11 mouse cellular contexts compared by ENCODE assay signal in genomic region chr8:71395071-71395470, GRCm38 (mm10). TPM values are rescaled to one million over a fixed set of nuclear protein-coding genes. Genes with fewer than 3 reads are reported as not detected.
DNase-seq lines count a peak whose midpoint lies in the region; ATAC-seq lines count a peak whose summit lies in the region.
"Had no signal": no experiment of that assay in that cellular context is flagged by ENCODE, and none has a peak within 500 bp of the region (broad histone marks: within the 10 kb centered on the region; RNA-seq: fewer than 3 reads in every experiment).

No protein-coding gene starts in this region.

- H3K4me3 ChIP-seq in midbrain, embryonic 12.5 days, result peak overlapping the region; percentile 8; the same call in 1 of the 2 replicates
- H3K4me3 ChIP-seq in midbrain, embryonic 15.5 days, result no peak overlapping the region
- H3K4me3 ChIP-seq in intestine, embryonic 15.5 days (replicated peaks), result no peak overlapping the region
- no peak overlapping the region for H3K4me3 ChIP-seq in neural tube, embryonic 15.5 days (replicated peaks)
- H3K4me3 ChIP-seq: embryonic facial prominence, embryonic 12.5 days; hindbrain, embryonic 15.5 days; liver, embryonic 15.5 days had no signal

- intact Hi-C loops in gastrocnemius, postnatal 14 days (cut with DNase I; ENCODE audit: low total_unique reads), result no loop called here

- no peak for ATAC-seq in midbrain, embryonic 12.5 days (ENCODE audit: low FRiP score, low read depth)
- ATAC-seq in midbrain, embryonic 15.5 days (replicated peaks), result no peak
- no peak for ATAC-seq in intestine, embryonic 15.5 days
- ATAC-seq in neural tube, embryonic 15.5 days (ENCODE audit: low FRiP score), result no peak

- peaks cover 19% of the 10 kb centered on the region for H3K4me1 ChIP-seq in midbrain, embryonic 12.5 days
- H3K4me1 ChIP-seq in midbrain, embryonic 15.5 days, result peaks cover 13% of the 10 kb centered on the region
- peaks cover 10% of the 10 kb centered on the region for H3K4me1 ChIP-seq in intestine, embryonic 15.5 days (replicated peaks)
- peaks cover 14% of the 10 kb centered on the region for H3K4me1 ChIP-seq in neural tube, embryonic 15.5 days

- H3K36me3 ChIP-seq in midbrain, embryonic 12.5 days, result peaks cover 15% of the 10 kb centered on the region
- peaks cover 11% of the 10 kb centered on the region; the same call in 1 of the 2 replicates for H3K36me3 ChIP-seq in midbrain, embryonic 15.5 days (replicated peaks)
- peaks cover 11% of the 10 kb centered on the region for H3K36me3 ChIP-seq in intestine, embryonic 15.5 days
- H3K36me3 ChIP-seq in neural tube, embryonic 15.5 days, result peaks cover 8% of the 10 kb centered on the region

- 92% methylated on average over 10 of the region's 10 CpGs for WGBS in midbrain, embryonic 12.5 days
- whole genome bisulfite sequencing in midbrain, embryonic 15.5 days, result 88% methylated on average over 10 of the region's 10 CpGs
- 81% methylated on average over 10 of the region's 10 CpGs for WGBS in intestine, embryonic 15.5 days
- 90% methylated on average over 10 of the region's 10 CpGs for whole genome bisulfite sequencing in neural tube, embryonic 15.5 days

- H3K9ac ChIP-seq in midbrain, embryonic 12.5 days (replicated peaks), result no peak overlapping the region
- H3K9ac ChIP-seq in midbrain, embryonic 15.5 days, result no peak overlapping the region
- no peak overlapping the region for H3K9ac ChIP-seq in intestine, embryonic 15.5 days
- H3K9ac ChIP-seq in neural tube, embryonic 15.5 days (replicated peaks), result no peak overlapping the region
- H3K9ac ChIP-seq: embryonic facial prominence, embryonic 12.5 days; hindbrain, embryonic 15.5 days; liver, embryonic 15.5 days had no signal

- no peaks in the 10 kb centered on the region for H3K27me3 ChIP-seq in midbrain, embryonic 12.5 days
- H3K27me3 ChIP-seq in midbrain, embryonic 15.5 days (replicated peaks), result no peaks in the 10 kb centered on the region
- no peaks in the 10 kb centered on the region for H3K27me3 ChIP-seq in intestine, embryonic 15.5 days (replicated peaks)
- no peaks in the 10 kb centered on the region for H3K27me3 ChIP-seq in neural tube, embryonic 15.5 days (replicated peaks)
- H3K27me3 ChIP-seq: embryonic facial prominence, embryonic 12.5 days; hindbrain, embryonic 15.5 days; liver, embryonic 15.5 days had no signal

- H3K27ac ChIP-seq in midbrain, embryonic 12.5 days (replicated peaks), result no peak overlapping the region
- no peak overlapping the region for H3K27ac ChIP-seq in midbrain, embryonic 15.5 days
- no peak overlapping the region for H3K27ac ChIP-seq in intestine, embryonic 15.5 days
- H3K27ac ChIP-seq in neural tube, embryonic 15.5 days (replicated peaks), result no peak overlapping the region
- H3K27ac ChIP-seq: hindbrain, embryonic 15.5 days had no signal

- no peak overlapping the region for H3K4me2 ChIP-seq in midbrain, embryonic 12.5 days (replicated peaks)
- no peak overlapping the region for H3K4me2 ChIP-seq in midbrain, embryonic 15.5 days
- H3K4me2 ChIP-seq in intestine, embryonic 15.5 days (replicated peaks), result peak overlapping the region; percentile 20; the same call in 1 of the 2 replicates
- 0 out of 2 replicates have a peak overlapping the region, but pooled peaks have one; percentile 23 for H3K4me2 ChIP-seq in neural tube, embryonic 15.5 days
- H3K4me2 ChIP-seq: embryonic facial prominence, embryonic 12.5 days; liver, embryonic 15.5 days had no signal

- H3K9me3 ChIP-seq in midbrain, embryonic 12.5 days, result no peaks in the 10 kb centered on the region
- H3K9me3 ChIP-seq in midbrain, embryonic 15.5 days, result no peaks in the 10 kb centered on the region
- no peaks in the 10 kb centered on the region for H3K9me3 ChIP-seq in intestine, embryonic 15.5 days
- no peaks in the 10 kb centered on the region for H3K9me3 ChIP-seq in neural tube, embryonic 15.5 days (replicated peaks)
- H3K9me3 ChIP-seq: embryonic facial prominence, embryonic 12.5 days; hindbrain, embryonic 15.5 days; liver, embryonic 15.5 days had no signal

- peak; percentile 6 for DNase-seq in gastrocnemius, postnatal 25 days
- no peak for DNase-seq in gastrocnemius, postnatal 14 days
- no peak for DNase-seq in layer of hippocampus, adult 18-20 months (ENCODE audit: low spot score in 2 of 2)
- no peak for DNase-seq in cerebellum, postnatal 36 days

RNA-seq across cellular contexts. Expression of gene Ushbp1, which starts 0.5 kb away (rescaled TPM):
- 1 to 10 TPM; 5.5 to 9.9 TPM for total RNA-seq in gastrocnemius, postnatal 25 days (2021)
- total RNA-seq in gastrocnemius, postnatal 14 days (2021), result 10 to 100 TPM; 11.0 to 12.9 TPM
- 5.6 and 5.9 TPM in 2 replicates for polyA plus RNA-seq in midbrain, embryonic 12.5 days (2016; fragmentation: Nextera tagmentation; extraction: Ambion mirVana)
- 7.4 and 7.7 TPM in 2 replicates for polyA plus RNA-seq in midbrain, embryonic 15.5 days (2015; fragmentation: Nextera tagmentation; extraction: Ambion mirVana)
- polyA plus RNA-seq in intestine, embryonic 15.5 days (2015; fragmentation: Nextera tagmentation; extraction: Ambion mirVana), result 8.8 and 10.8 TPM in 2 replicates
- 7.0 and 9.8 TPM in 2 replicates for polyA plus RNA-seq in neural tube, embryonic 15.5 days (2015; fragmentation: Nextera tagmentation; extraction: Ambion mirVana)
- 1 to 10 TPM; 3.3 TPM for total RNA-seq in layer of hippocampus, adult 18-20 months (2021)

RNA-seq across cellular contexts. Expression of gene Babam1, which starts 1.6 kb away (rescaled TPM):
- 10 to 100 TPM; 59.2 to 71.2 TPM for total RNA-seq in gastrocnemius, postnatal 25 days (2021)
- total RNA-seq in gastrocnemius, postnatal 14 days (2021), result 10 to 100 TPM; 61.3 to 66.5 TPM
- polyA plus RNA-seq in midbrain, embryonic 12.5 days (2016; fragmentation: Nextera tagmentation; extraction: Ambion mirVana), result 91.7 and 102 TPM in 2 replicates
- polyA plus RNA-seq in midbrain, embryonic 15.5 days (2015; fragmentation: Nextera tagmentation; extraction: Ambion mirVana), result 101 and 102 TPM in 2 replicates
- polyA plus RNA-seq in intestine, embryonic 15.5 days (2015; fragmentation: Nextera tagmentation; extraction: Ambion mirVana), result 97.8 and 99.8 TPM in 2 replicates
- 96.0 and 96.1 TPM in 2 replicates for polyA plus RNA-seq in neural tube, embryonic 15.5 days (2015; fragmentation: Nextera tagmentation; extraction: Ambion mirVana)
- 100 to 1,000 TPM in 1 of 2 experiments, 10 to 100 TPM in 1; 94.1 to 103 TPM for total RNA-seq in layer of hippocampus, adult 18-20 months (2021)

RNA-seq across cellular contexts. Expression of gene Ankle1, which starts 10.7 kb away (rescaled TPM):
- total RNA-seq in gastrocnemius, postnatal 25 days (2021), result under 1 TPM; 0.20 to 0.29 TPM
- total RNA-seq in gastrocnemius, postnatal 14 days (2021), result under 1 TPM; 0.78 to 0.86 TPM
- polyA plus RNA-seq in midbrain, embryonic 12.5 days (2016; fragmentation: Nextera tagmentation; extraction: Ambion mirVana), result 34.8 and 39.1 TPM in 2 replicates
- polyA plus RNA-seq in midbrain, embryonic 15.5 days (2015; fragmentation: Nextera tagmentation; extraction: Ambion mirVana), result 6.5 and 6.7 TPM in 2 replicates
- polyA plus RNA-seq in intestine, embryonic 15.5 days (2015; fragmentation: Nextera tagmentation; extraction: Ambion mirVana), result 31.6 and 41.6 TPM in 2 replicates
- polyA plus RNA-seq in neural tube, embryonic 15.5 days (2015; fragmentation: Nextera tagmentation; extraction: Ambion mirVana), result 7.0 and 16.4 TPM in 2 replicates
- under 1 TPM; 0.22 to 0.25 TPM for total RNA-seq in layer of hippocampus, adult 18-20 months (2021)

RNA-seq across cellular contexts. Expression of gene Nr2f6, which starts 13.3 kb away (rescaled TPM):
- 10 to 100 TPM; 21.6 to 21.7 TPM for total RNA-seq in gastrocnemius, postnatal 25 days (2021)
- total RNA-seq in gastrocnemius, postnatal 14 days (2021), result 10 to 100 TPM; 16.0 to 21.5 TPM
- 54.4 and 58.5 TPM in 2 replicates for polyA plus RNA-seq in midbrain, embryonic 12.5 days (2016; fragmentation: Nextera tagmentation; extraction: Ambion mirVana)
- polyA plus RNA-seq in midbrain, embryonic 15.5 days (2015; fragmentation: Nextera tagmentation; extraction: Ambion mirVana), result 25.0 and 28.7 TPM in 2 replicates
- 81.1 and 85.7 TPM in 2 replicates for polyA plus RNA-seq in intestine, embryonic 15.5 days (2015; fragmentation: Nextera tagmentation; extraction: Ambion mirVana)
- polyA plus RNA-seq in neural tube, embryonic 15.5 days (2015; fragmentation: Nextera tagmentation; extraction: Ambion mirVana), result 28.6 and 34.9 TPM in 2 replicates
- 10 to 100 TPM; 44.6 to 46.5 TPM for total RNA-seq in layer of hippocampus, adult 18-20 months (2021)

RNA-seq across cellular contexts. Expression of gene Ocel1, which starts 24.0 kb away (rescaled TPM):
- 1 to 10 TPM; 6.9 to 8.0 TPM for total RNA-seq in gastrocnemius, postnatal 25 days (2021)
- 1 to 10 TPM; 5.9 to 7.5 TPM for total RNA-seq in gastrocnemius, postnatal 14 days (2021)
- polyA plus RNA-seq in midbrain, embryonic 12.5 days (2016; fragmentation: Nextera tagmentation; extraction: Ambion mirVana), result 4.5 and 6.3 TPM in 2 replicates
- 6.5 and 6.8 TPM in 2 replicates for polyA plus RNA-seq in midbrain, embryonic 15.5 days (2015; fragmentation: Nextera tagmentation; extraction: Ambion mirVana)
- polyA plus RNA-seq in intestine, embryonic 15.5 days (2015; fragmentation: Nextera tagmentation; extraction: Ambion mirVana), result 6.7 and 7.9 TPM in 2 replicates
- polyA plus RNA-seq in neural tube, embryonic 15.5 days (2015; fragmentation: Nextera tagmentation; extraction: Ambion mirVana), result 5.6 and 9.2 TPM in 2 replicates
- 10 to 100 TPM; 14.3 to 17.9 TPM for total RNA-seq in layer of hippocampus, adult 18-20 months (2021)

Comparison
In these comparisons a context has a peak if more than half of its experiments do, and no peak if none do; other contexts are left out.
1. H3K4me2 ChIP-seq: peak in intestine, embryonic 15.5 days (single experiment) and neural tube, embryonic 15.5 days (single experiment); none in midbrain, embryonic 12.5 days (single experiment) and midbrain, embryonic 15.5 days (single experiment).